Mouse (Mus musculus) CH12.LX (cell line): ENCODE results near the gene Serpinf1. TPM values are rescaled to one million over a fixed set of nuclear protein-coding genes. Genes with fewer than 3 reads are reported as not detected.
A peak's percentile ranks its signal among the peaks of the same experiment; 100 is the strongest.

Experiments
- DNase-seq: peaks from one replicate; pipeline ENCODE4 v3.0.0-alpha.2; 2013; ENCODE audit errors: extremely low read depth
- H3K27ac ChIP-seq: 2 replicates; pipeline ENCODE4 v1.5.1; 2012; ENCODE audit warnings: low read depth, mild to moderate bottlenecking, control low read depth, moderate library complexity; ENCODE audit not compliant: insufficient read depth
- H3K27me3 ChIP-seq: replicated peaks from 2 replicates; pipeline ENCODE3; 2012; ENCODE audit warnings: inconsistent platforms
- H3K36me3 ChIP-seq, 2 experiments: replicated peaks in 1 of 2; 2 replicates each; pipeline versions ENCODE3 to v1.6.1; 2012; ENCODE audit warnings: inconsistent platforms in 1 of 2, low read length in 1 of 2, mild to moderate bottlenecking in 1 of 2, mixed read lengths in 1 of 2, moderate library complexity in 1 of 2; ENCODE audit not compliant: control insufficient read depth in 1 of 2, insufficient read depth in 1 of 2
- H3K4me1 ChIP-seq, 2 experiments: 2 replicates each; pipeline ENCODE4 v1.6.1; 2012; ENCODE audit warnings: inconsistent platforms in 1 of 2, moderate library complexity in 1 of 2; ENCODE audit not compliant: insufficient read depth in 2 of 2, control insufficient read depth in 1 of 2
- H3K4me2 ChIP-seq: 2 replicates; pipeline ENCODE4 v1.6.1; 2012; ENCODE audit warnings: low read depth, mild to moderate bottlenecking, control low read depth; ENCODE audit not compliant: poor library complexity, insufficient read depth, severe bottlenecking
- H3K4me3 ChIP-seq, 3 experiments: fragments of 150-350 bp in 1 of 3; sonication (generic) in 1 of 3; replicated peaks in 1 of 3; 2 replicates each; pipeline versions ENCODE3 to v1.5.1; 2011 to 2012; ENCODE audit warnings: low read depth in 2 of 3, low read length in 2 of 3, mild to moderate bottlenecking in 2 of 3, moderate library complexity in 2 of 3, control low read depth in 1 of 3, improper control_type of control experiment in 1 of 3, inconsistent platforms in 1 of 3, mixed read lengths in 1 of 3; ENCODE audit not compliant: poor library complexity in 1 of 3
- H3K79me2 ChIP-seq: replicated peaks from 2 replicates; pipeline ENCODE4 v1.6.1; 2012; ENCODE audit warnings: mild to moderate bottlenecking, moderate library complexity; ENCODE audit not compliant: control insufficient read depth, poor library complexity, insufficient read depth, severe bottlenecking; ENCODE audit errors: extremely low read depth
- H3K9ac ChIP-seq: 2 replicates; pipeline ENCODE4 v1.6.1; 2012; ENCODE audit warnings: low read depth, mild to moderate bottlenecking, control low read depth, moderate library complexity; ENCODE audit not compliant: insufficient read depth
- H3K9me3 ChIP-seq: replicated peaks from 2 replicates; pipeline ENCODE3; 2012; ENCODE audit warnings: low read length, inconsistent platforms, mixed read lengths
- CTCF ChIP-seq, 2 experiments: IDR thresholded peaks in 1 of 2; conservative IDR thresholded peaks in 1 of 2; 2 replicates each; pipeline ENCODE4 v1.5.1; 2011 to 2012; ENCODE audit warnings: low read depth in 2 of 2, low read length in 2 of 2, improper control_type of control experiment in 1 of 2, inconsistent platforms in 1 of 2, mild to moderate bottlenecking in 1 of 2, moderate library complexity in 1 of 2
- ELF1 ChIP-seq: IDR thresholded peaks from 2 replicates; pipeline ENCODE4 v1.6.1; 2014; ENCODE audit warnings: low read depth, mild to moderate bottlenecking, inconsistent platforms, low read length, improper control_type of control experiment
- EP300 ChIP-seq: IDR thresholded peaks from 2 replicates; pipeline ENCODE4 v1.6.1; 2011; ENCODE audit warnings: low read length, improper control_type of control experiment
- ETS1 ChIP-seq: conservative IDR thresholded peaks from 2 replicates; pipeline ENCODE4 v1.6.1; 2012; ENCODE audit warnings: low read depth, mild to moderate bottlenecking, inconsistent platforms, low read length, improper control_type of control experiment, moderate library complexity
- JUND ChIP-seq: conservative IDR thresholded peaks from 2 replicates; pipeline ENCODE4 v1.6.1; 2011; ENCODE audit warnings: low read depth, low read length, improper control_type of control experiment
- KAT2A ChIP-seq: IDR thresholded peaks from 2 replicates; pipeline ENCODE4 v1.6.1; 2012; ENCODE audit warnings: low read length, improper control_type of control experiment, inconsistent platforms; ENCODE audit not compliant: insufficient replicate concordance
- NELFE ChIP-seq: IDR thresholded peaks from 2 replicates; pipeline ENCODE4 v1.6.1; 2011; ENCODE audit warnings: low read depth, low read length, improper control_type of control experiment
- POLR2AphosphoS2 ChIP-seq: IDR thresholded peaks from 2 replicates; pipeline ENCODE4 v1.6.1; 2011; ENCODE audit warnings: low read depth, low read length, improper control_type of control experiment
- RAD21 ChIP-seq: IDR thresholded peaks from 2 replicates; pipeline ENCODE4 v1.6.1; 2011; ENCODE audit warnings: low read depth, mild to moderate bottlenecking, low read length, improper control_type of control experiment, moderate library complexity
- SMC3 ChIP-seq: IDR thresholded peaks from 2 replicates; pipeline ENCODE4 v1.6.1; 2011; ENCODE audit warnings: low read depth, low read length, improper control_type of control experiment
- ZMIZ1 ChIP-seq: IDR thresholded peaks from 2 replicates; pipeline ENCODE4 v1.6.1; 2012; ENCODE audit warnings: low read depth, mild to moderate bottlenecking, inconsistent platforms, low read length, improper control_type of control experiment
- ZNF384 ChIP-seq: IDR thresholded peaks from 2 replicates; pipeline ENCODE4 v1.6.1; 2012; ENCODE audit warnings: low read depth, low read length, improper control_type of control experiment, inconsistent platforms
- dilution Hi-C: fragments of 300-500 bp; cut with MboI; formaldehyde crosslinking; loops from 2 replicates; pipeline ENCODE4 v1.14.3; 2020; ENCODE audit warnings: low sequenced_read_pairs; ENCODE audit not compliant: extremely low pct_unique_long_range_greater_than_20kb, extremely low pct_ligation_motif_present
- in situ Hi-C: fragments of 300-500 bp; cut with MboI; formaldehyde crosslinking; loops from 3 replicates; pipeline ENCODE4 v1.14.3; 2019; ENCODE audit warnings: low sequenced_read_pairs, low pct_ligation_motif_present, low pct_unique_long_range_greater_than_20kb, mixed read lengths
- polyA plus RNA-seq: library from polyadenylated mRNA; unstranded; fragments of >175 nt; gene quantifications from 2 replicates; pipeline ENCODE4 v1.2.1, GENCODE M21; 2012; ENCODE audit warnings: low read depth; ENCODE audit not compliant: insufficient read length
- total RNA-seq, 2 experiments: library from RNA; depleted of rRNA; stranded (reverse); fragments of 300-350 nt in 1 of 2; fragments of >200 nt in 1 of 2; gene quantifications; 2 replicates each; pipeline ENCODE4 v1.2.3; 2012 to 2014

Gene Serpinf1
- total and polyA plus RNA-seq, 3 experiments: 26.0 to 131 (median 56.5) TPM

DNA sequence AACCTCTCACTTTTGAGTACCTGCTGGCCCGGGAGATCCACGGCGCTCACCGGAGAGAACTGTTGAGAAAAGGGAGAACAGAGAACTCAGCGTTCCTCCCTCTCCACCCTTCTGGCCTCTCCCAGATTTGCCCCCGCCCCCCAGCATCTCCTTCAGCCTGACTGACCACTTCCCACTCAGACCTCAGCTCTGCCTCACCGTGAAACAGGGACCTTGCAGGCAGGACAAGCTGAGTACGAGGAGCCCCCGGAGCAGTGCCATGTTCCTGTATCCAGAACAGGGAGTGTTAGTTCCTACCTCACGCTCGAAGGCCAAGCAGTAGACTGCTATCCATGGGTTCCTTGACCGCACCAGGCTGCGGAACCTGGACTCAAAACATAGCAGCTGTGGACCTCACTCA lies 15.7 kb upstream of the Serpinf1 start:
- H3K9ac ChIP-seq: no peak overlapping the region
- peaks cover 8 to 17% of the 10 kb centered on the region in 2 experiments; a peak in 3 of 4 replicates for H3K4me1 ChIP-seq
- H3K4me2 ChIP-seq: no peak overlapping the region
- no peak overlapping the region for H3K27ac ChIP-seq
- DNase-seq: no peak
- H3K79me2 ChIP-seq: no peaks in the 10 kb centered on the region
- peaks cover 9% of the 10 kb centered on the region for H3K9me3 ChIP-seq
- in situ Hi-C loops: no loop called here
- dilution Hi-C loops: no loop called here
- peaks cover 14 to 26% of the 10 kb centered on the region in 2 experiments for H3K36me3 ChIP-seq
- no peaks in the 10 kb centered on the region for H3K27me3 ChIP-seq
- TF ChIP-seq ZNF384 (no peak), ELF1 (no peak), NELFE (no peak)
- no peak overlapping the region for H3K4me3 ChIP-seq

DNA sequence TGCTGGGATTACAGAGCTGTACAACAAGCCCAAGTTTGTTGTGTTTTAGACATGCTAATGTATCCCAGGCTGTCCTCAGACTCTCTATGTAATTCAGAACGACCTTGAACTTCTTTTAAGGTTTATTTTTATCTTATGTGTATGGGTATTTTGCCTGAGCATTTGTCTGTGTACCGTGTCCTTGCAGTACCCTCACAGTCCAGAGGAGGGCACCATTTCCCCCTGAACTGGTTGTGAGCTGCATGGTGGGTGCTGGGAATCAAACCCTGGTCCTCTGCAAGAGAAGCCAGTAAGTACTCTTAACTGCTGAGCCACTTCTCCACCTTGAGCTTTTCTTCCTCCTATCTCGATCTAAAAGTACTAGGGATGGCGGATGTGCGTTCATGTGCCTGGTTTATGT lies 11.6 kb upstream of the Serpinf1 start:
- Histone ChIP-seq H3K4me3 (no peak overlapping the region), H3K4me2 (no peak overlapping the region), H3K4me1 (peaks cover 0 to 10% of the 10 kb centered on the region in 2 experiments; a peak in 3 of 4 replicates), H3K9ac (no peak overlapping the region), H3K9me3 (peaks cover 11% of the 10 kb centered on the region), H3K36me3 (peaks cover 0 to 1% of the 10 kb centered on the region in 2 experiments), H3K79me2 (no peaks in the 10 kb centered on the region), H3K27ac (no peak overlapping the region), H3K27me3 (no peaks in the 10 kb centered on the region)
- no peak for DNase-seq
- dilution Hi-C loops (no loop called here), in situ Hi-C loops (no loop called here)
- TF ChIP-seq RAD21 (peak; percentile 22), SMC3 (peak; percentile 24; the same call in 1 of the 2 replicates), CTCF (conservative IDR thresholded peaks at IDR 0.05 in 1 of 2, IDR thresholded peaks at IDR 0.05 in 1 of 2; ENCODE audit: low read depth in 2 of 2, low read length in 2 of 2) (peak; percentile 41 to 47; a peak in 3 of 4 replicates), KAT2A (no peak)

- no peak for DNase-seq
- H3K79me2 ChIP-seq: no peaks in the 10 kb centered on the region
- dilution Hi-C loops (no loop called here), in situ Hi-C loops (no loop called here)
- H3K4me2 ChIP-seq: no peak overlapping the region
- peaks cover 11% of the 10 kb centered on the region for H3K9me3 ChIP-seq
- TF ChIP-seq JUND (no peak), ZMIZ1 (no peak), POLR2AphosphoS2 (no peak), EP300 (no peak), ETS1 (no peak)
- H3K27ac ChIP-seq: no peak overlapping the region
- no peak overlapping the region for H3K9ac ChIP-seq
- H3K27me3 ChIP-seq: no peaks in the 10 kb centered on the region
- H3K36me3 ChIP-seq: peaks cover 0 to 1% of the 10 kb centered on the region in 2 experiments
- no peak overlapping the region for H3K4me3 ChIP-seq
- H3K4me1 ChIP-seq: peaks cover 4 to 20% of the 10 kb centered on the region in 2 experiments; a peak in 3 of 4 replicates
These were observed 8.8 kb upstream of the Serpinf1 start for GRCm38 (mm10) chr11:75431307-75431706.
